Mouse (Mus musculus) MEL (cell line): Measurements from ENCODE around the gene Wls.

Experiments used
- CTCF ChIP-seq, 3 experiments: IDR thresholded peaks in 2 of 3; conservative IDR thresholded peaks in 1 of 3; 2 replicates each; pipeline ENCODE4 v1.5.1; 2011 to 2012; ENCODE audit warnings: low read length in 3 of 3, low read depth in 2 of 3, mild to moderate bottlenecking in 2 of 3, improper control_type of control experiment in 1 of 3, inconsistent platforms in 1 of 3, mixed read lengths in 1 of 3, moderate library complexity in 1 of 3; ENCODE audit not compliant: control insufficient read depth in 1 of 3, insufficient read depth in 1 of 3, poor library complexity in 1 of 3, severe bottlenecking in 1 of 3
- E2F4 ChIP-seq: IDR thresholded peaks from 2 replicates; pipeline ENCODE4 v1.6.1; 2011; ENCODE audit warnings: low read depth, low read length, improper control_type of control experiment, borderline replicate concordance
- EP300 ChIP-seq, 2 experiments: IDR thresholded peaks; 2 replicates each; pipeline ENCODE4 v1.6.1; 2011; ENCODE audit warnings: improper control_type of control experiment in 2 of 2, low read length in 2 of 2, low read depth in 1 of 2, mild to moderate bottlenecking in 1 of 2
- MAX ChIP-seq: IDR thresholded peaks from 2 replicates; pipeline ENCODE4 v1.6.1; 2011; ENCODE audit warnings: low read length, improper control_type of control experiment
- MAZ ChIP-seq: IDR thresholded peaks from 2 replicates; pipeline ENCODE4 v1.6.1; 2012; ENCODE audit warnings: low read depth, mild to moderate bottlenecking, inconsistent platforms, low read length, improper control_type of control experiment
- MYC ChIP-seq: IDR thresholded peaks from 2 replicates; pipeline ENCODE4 v1.6.1; 2011; ENCODE audit warnings: low read depth, mild to moderate bottlenecking, low read length, improper control_type of control experiment, moderate library complexity
- POLR2A ChIP-seq, 2 experiments: IDR thresholded peaks; 2 replicates each; pipeline ENCODE4 v1.6.1; 2011 to 2012; ENCODE audit warnings: low read length in 2 of 2, mild to moderate bottlenecking in 2 of 2, control low read depth in 1 of 2, improper control_type of control experiment in 1 of 2, low read depth in 1 of 2, moderate library complexity in 1 of 2; ENCODE audit not compliant: control insufficient read depth in 1 of 2, insufficient read depth in 1 of 2, poor library complexity in 1 of 2
- POLR2AphosphoS2 ChIP-seq: IDR thresholded peaks from 2 replicates; pipeline ENCODE4 v1.6.1; 2011; ENCODE audit warnings: low read length, improper control_type of control experiment
- RCOR1 ChIP-seq: IDR thresholded peaks from 2 replicates; pipeline ENCODE4 v1.6.1; 2012; ENCODE audit warnings: low read depth, mild to moderate bottlenecking, inconsistent platforms, low read length, improper control_type of control experiment
- UBTF ChIP-seq: IDR thresholded peaks from 2 replicates; pipeline ENCODE4 v1.6.1; 2012; ENCODE audit warnings: low read depth, mild to moderate bottlenecking, inconsistent platforms, low read length, improper control_type of control experiment, moderate library complexity, borderline replicate concordance; ENCODE audit not compliant: insufficient read depth
- USF1 ChIP-seq: IDR thresholded peaks from 2 replicates; pipeline ENCODE4 v1.6.1; 2014; ENCODE audit warnings: low read depth, mild to moderate bottlenecking, inconsistent platforms, low read length, improper control_type of control experiment, moderate library complexity
- USF2 ChIP-seq, 2 experiments: IDR thresholded peaks; 2 replicates each; pipeline ENCODE4 v1.6.1; 2011 to 2012; ENCODE audit warnings: improper control_type of control experiment in 2 of 2, low read length in 2 of 2, borderline replicate concordance in 1 of 2, inconsistent platforms in 1 of 2, low read depth in 1 of 2, mild to moderate bottlenecking in 1 of 2; ENCODE audit not compliant: insufficient read depth in 1 of 2
- ZKSCAN1 ChIP-seq: IDR thresholded peaks from 2 replicates; pipeline ENCODE4 v1.6.1; 2012; ENCODE audit warnings: low read depth, mild to moderate bottlenecking, inconsistent platforms, low read length, improper control_type of control experiment, moderate library complexity
- ZNF384 ChIP-seq: IDR thresholded peaks from 2 replicates; pipeline ENCODE4 v1.6.1; 2012; ENCODE audit warnings: low read depth, mild to moderate bottlenecking, inconsistent platforms, low read length, improper control_type of control experiment

- TF ChIP-seq CTCF (IDR thresholded peaks at IDR 0.05 in 2 of 3, conservative IDR thresholded peaks at IDR 0.05 in 1 of 3; ENCODE audit: control insufficient read depth in 1 of 3, insufficient read depth in 1 of 3, low read depth in 2 of 3, low read length in 3 of 3, poor library complexity in 1 of 3, severe bottlenecking in 1 of 3) (no peak), MYC (no peak), UBTF (no peak), ZNF384 (no peak), POLR2A (IDR thresholded peaks at IDR 0.05; ENCODE audit: control insufficient read depth in 1 of 2, insufficient read depth in 1 of 2, low read depth in 1 of 2, low read length in 2 of 2, poor library complexity in 1 of 2) (no peak), MAZ (no peak), USF1 (no peak), MAX (no peak), POLR2AphosphoS2 (no peak), EP300 (IDR thresholded peaks at IDR 0.05; ENCODE audit: low read depth in 1 of 2, low read length in 2 of 2) (no peak), E2F4 (no peak), USF2 (IDR thresholded peaks at IDR 0.05; ENCODE audit: borderline replicate concordance in 1 of 2, insufficient read depth in 1 of 2, low read depth in 1 of 2, low read length in 2 of 2) (no peak), RCOR1 (no peak), ZKSCAN1 (no peak)
Observed at GRCm38 (mm10) chr3:159865691-159866090, 26.2 kb downstream of the Wls start.
